Mouse (Mus musculus): ENCODE measurements around the gene Ndufa10. TPM values are rescaled to one million over a fixed set of nuclear protein-coding genes. Genes with fewer than 3 reads are reported as not detected.

The Ndufa10 gene
- polyA plus RNA-seq, 1 experiment, result 210 TPM

GRCm38 (mm10) chr1:92393166-92393565 is 80.5 kb downstream of the Ndufa10 start:
- Histone ChIP-seq H3K4me3 (ENCODE audit: low read depth, low read length) (no peak overlapping the region), H3K9ac (ENCODE audit: low read depth, poor library complexity, severe bottlenecking) (no peak overlapping the region), H3K4me1 (ENCODE audit: control insufficient read depth, insufficient read depth, low read length) (no peaks in the 10 kb centered on the region), H3K27ac (ENCODE audit: insufficient read depth, low read length) (no peak overlapping the region), H3K36me3 (ENCODE audit: control insufficient read depth, insufficient read depth, low read length, poor library complexity, severe bottlenecking) (no peaks in the 10 kb centered on the region), H3K9me3 (replicated peaks; ENCODE audit: control insufficient read depth, insufficient read depth, low read length, poor library complexity, severe bottlenecking) (no peaks in the 10 kb centered on the region), H3K27me3 (ENCODE audit: control insufficient read depth, insufficient read depth, low read length, poor library complexity, severe bottlenecking) (no peaks in the 10 kb centered on the region)
- TF ChIP-seq EP300 (IDR thresholded peaks at IDR 0.05; ENCODE audit: insufficient read depth, low read depth, low read length) (no peak), POLR2A (IDR thresholded peaks at IDR 0.05; ENCODE audit: insufficient read depth, low read length) (no peak), CTCF (IDR thresholded peaks at IDR 0.05; ENCODE audit: low read depth, low read length) (no peak)

Other genes with a start within 250 kb of the Ndufa10 start
- not detected in 2 replicates for gene Olfr1416, start 11.3 kb upstream of the Ndufa10 start, polyA plus RNA-seq (2011; ENCODE audit: insufficient read depth, insufficient read length, low read depth, missing spikeins)
- not detected in 2 replicates for gene Olfr1415, start 22.2 kb upstream of the Ndufa10 start, polyA plus RNA-seq (2011; ENCODE audit: insufficient read depth, insufficient read length, low read depth, missing spikeins)
- gene Olfr1414, start 44.8 kb upstream of the Ndufa10 start, polyA plus RNA-seq (2011; ENCODE audit: insufficient read depth, insufficient read length, low read depth, missing spikeins), result not detected in 2 replicates
- not detected in 2 replicates for gene Olfr1413, start 97.5 kb upstream of the Ndufa10 start, polyA plus RNA-seq (2011; ENCODE audit: insufficient read depth, insufficient read length, low read depth, missing spikeins)
- gene Olfr1412, start 111.9 kb upstream of the Ndufa10 start, polyA plus RNA-seq (2011; ENCODE audit: insufficient read depth, insufficient read length, low read depth, missing spikeins), result not detected in 2 replicates
- gene Olfr1411, start 120.6 kb upstream of the Ndufa10 start, polyA plus RNA-seq (2011; ENCODE audit: insufficient read depth, insufficient read length, low read depth, missing spikeins), result not detected in 2 replicates
- not detected in 2 replicates for gene Olfr1410, start 131.9 kb upstream of the Ndufa10 start, polyA plus RNA-seq (2011; ENCODE audit: insufficient read depth, insufficient read length, low read depth, missing spikeins)
- gene Olfr12, start 143.9 kb upstream of the Ndufa10 start, polyA plus RNA-seq (2011; ENCODE audit: insufficient read depth, insufficient read length, low read depth, missing spikeins), result not detected in 2 replicates
- 107 and 119 TPM in 2 replicates for gene Cops9, start 168.1 kb upstream of the Ndufa10 start, polyA plus RNA-seq (2011; ENCODE audit: insufficient read depth, insufficient read length, low read depth, missing spikeins)
- not detected in 2 replicates for gene Otos, start 175.0 kb upstream of the Ndufa10 start, polyA plus RNA-seq (2011; ENCODE audit: insufficient read depth, insufficient read length, low read depth, missing spikeins)